Mouse (Mus musculus) testis, postnatal 10 days (tissue): ENCODE measurements at regions not wholly inside any gene's neighbourhood (a gene's known extent, or its start where the extent isn't known, plus 50 kb on each side); places are given as distances from the start of the nearest gene placed in this dataset.

Experiments
- DNase-seq: peaks from one replicate; pipeline ENCODE4 v3.0.0; 2021; ENCODE audit warnings: low spot score

GRCm38 (mm10) chr8:125367374-125367773 is 202.2 kb downstream of the Sipa1l2 start:
- no peak for DNase-seq

- DNase-seq, result no peak
Measured at GRCm38 (mm10) chr8:125365004-125365403, 204.6 kb downstream of the Sipa1l2 start.

- DNase-seq, result no peak
Measured at GRCm38 (mm10) chr8:125359456-125359855, 210.2 kb downstream of the Sipa1l2 start.

GRCm38 (mm10) chr8:125357759-125358158 is 211.8 kb downstream of the Sipa1l2 start:
- DNase-seq, result no peak

- no peak for DNase-seq
Measured at GRCm38 (mm10) chr8:125355059-125355509, 214.5 kb downstream of the Sipa1l2 start.

DNA sequence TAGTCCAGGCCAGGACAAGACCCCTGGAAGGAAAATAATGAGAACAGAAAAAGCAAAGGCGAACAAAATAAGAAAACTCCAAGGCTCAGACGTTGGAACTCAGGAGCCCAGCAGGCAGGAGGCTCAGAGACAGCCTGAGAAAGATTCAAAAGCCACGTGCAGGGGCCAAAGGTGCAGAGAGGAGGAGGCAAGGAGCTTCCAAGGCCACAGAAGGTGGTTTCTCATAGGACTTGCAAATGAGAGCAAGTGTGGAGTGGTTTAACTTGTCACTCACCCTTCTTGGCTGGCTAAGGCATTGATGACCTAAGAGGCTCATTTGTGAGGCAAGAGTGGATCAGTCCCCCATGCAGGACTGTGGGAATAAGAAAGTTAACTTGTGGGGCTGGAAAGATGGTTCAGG is 217.3 kb downstream of the Sipa1l2 start:
- DNase-seq, result no peak

DNA sequence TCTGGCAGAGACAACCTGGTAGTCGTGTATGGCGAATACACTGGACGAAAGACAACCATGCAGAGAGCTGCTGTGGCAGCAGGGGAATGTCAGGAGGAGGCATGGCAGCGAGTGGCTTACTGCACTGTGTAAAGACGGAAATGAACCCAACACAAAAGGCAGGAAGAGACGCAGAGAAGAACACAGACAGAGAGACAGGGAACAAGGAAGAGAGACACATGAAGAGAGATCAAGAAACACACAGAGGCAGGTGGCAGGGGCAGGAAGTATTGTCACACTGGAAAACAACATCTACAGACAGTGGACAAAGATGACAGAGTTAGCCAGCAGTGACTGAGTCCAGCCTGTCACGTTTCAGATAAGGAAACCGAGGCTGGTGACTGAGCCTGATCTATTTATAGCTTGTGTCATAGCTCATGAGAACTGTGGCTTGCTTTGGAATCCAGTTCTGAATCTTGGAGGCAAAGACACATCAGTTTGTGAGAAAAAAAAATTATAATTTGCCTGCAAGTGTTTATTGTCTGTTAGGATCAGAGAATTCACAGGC is 218.0 kb downstream of the Sipa1l2 start:
- no peak for DNase-seq

DNA sequence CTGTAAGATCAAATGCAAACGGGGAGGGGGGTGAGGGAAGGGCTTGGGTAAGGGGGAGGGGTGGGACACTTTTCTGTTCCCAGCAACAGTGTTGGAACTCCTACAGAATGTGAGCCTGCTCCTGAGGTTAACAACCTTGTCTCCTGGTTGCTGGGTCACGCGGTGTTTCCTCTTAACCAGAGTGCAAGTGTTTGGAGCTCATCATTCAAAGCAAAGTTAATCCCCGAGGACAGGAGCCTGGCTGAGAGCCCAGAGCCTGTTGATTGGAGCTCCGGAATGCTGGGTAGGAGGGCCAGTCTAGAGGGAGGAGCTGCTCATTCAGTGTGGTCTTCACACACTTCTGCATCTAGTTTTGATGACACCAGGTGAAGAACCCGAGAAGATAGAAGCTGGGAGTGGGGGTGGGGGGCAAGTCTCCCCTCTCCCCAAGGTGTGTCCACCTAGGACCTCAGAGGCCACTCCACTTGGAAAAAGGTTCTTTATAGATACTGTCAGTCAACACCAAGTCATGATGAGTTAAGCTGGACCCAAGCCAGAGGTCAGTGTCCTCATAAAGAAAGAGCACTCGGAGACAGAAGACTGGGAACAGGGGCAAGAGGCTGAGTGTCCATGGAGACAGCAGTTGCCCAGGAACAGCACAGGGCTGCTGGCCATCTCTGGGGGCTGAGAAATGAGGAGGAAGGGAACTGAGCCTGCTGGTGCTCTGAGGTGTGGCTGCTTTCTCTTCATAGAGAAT is 220.2 kb downstream of the Sipa1l2 start:
- peak; percentile 73 for DNase-seq

GRCm38 (mm10) chr8:125346182-125346581 is 223.4 kb downstream of the Sipa1l2 start:
- no peak for DNase-seq

DNA sequence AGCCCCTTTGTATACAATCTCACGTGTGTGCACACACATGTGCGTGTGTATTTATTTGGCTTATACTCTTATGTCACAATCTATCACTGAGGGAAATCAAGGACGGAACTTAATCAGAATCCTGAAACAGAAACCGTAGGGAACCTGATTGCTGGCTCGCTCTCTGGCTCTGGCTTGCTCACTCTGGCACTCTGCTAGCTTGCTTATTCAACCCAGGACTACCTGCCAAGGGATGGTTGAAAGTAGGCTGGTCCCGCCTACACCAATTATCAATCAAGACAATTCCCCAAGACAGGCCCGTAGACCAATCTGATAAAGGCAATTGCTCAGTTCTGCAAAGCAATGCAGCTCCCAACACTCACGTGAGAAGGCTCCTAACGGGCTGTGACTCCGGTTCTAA is 224.0 kb downstream of the Sipa1l2 start:
- DNase-seq, result no peak

DNA sequence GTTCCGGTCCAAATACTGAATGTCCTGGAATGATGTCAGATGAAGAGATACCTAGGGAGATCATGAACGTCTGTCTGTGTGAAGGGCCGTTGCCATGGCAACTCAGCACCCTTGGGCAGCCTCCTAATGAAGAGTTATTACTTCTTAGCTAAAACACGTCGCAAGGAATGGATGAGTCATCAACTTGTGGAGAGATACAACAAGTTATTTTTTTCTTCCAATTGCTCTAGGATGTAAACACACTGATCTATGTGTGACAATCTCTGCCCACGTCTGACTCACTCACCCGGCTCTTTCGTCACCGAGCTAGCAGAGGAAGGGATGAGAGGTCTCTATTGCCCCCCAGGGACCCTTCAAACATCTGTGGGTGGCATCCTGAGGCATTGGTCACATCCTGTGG is 225.7 kb downstream of the Sipa1l2 start:
- no peak for DNase-seq

GRCm38 (mm10) chr8:125342521-125342920 is 227.1 kb downstream of the Sipa1l2 start:
- DNase-seq, result no peak

- DNase-seq, result no peak
Measured at GRCm38 (mm10) chr8:125341606-125342005, 228.0 kb downstream of the Sipa1l2 start.

GRCm38 (mm10) chr8:125338222-125338621 is 231.4 kb downstream of the Sipa1l2 start:
- DNase-seq, result no peak

DNA sequence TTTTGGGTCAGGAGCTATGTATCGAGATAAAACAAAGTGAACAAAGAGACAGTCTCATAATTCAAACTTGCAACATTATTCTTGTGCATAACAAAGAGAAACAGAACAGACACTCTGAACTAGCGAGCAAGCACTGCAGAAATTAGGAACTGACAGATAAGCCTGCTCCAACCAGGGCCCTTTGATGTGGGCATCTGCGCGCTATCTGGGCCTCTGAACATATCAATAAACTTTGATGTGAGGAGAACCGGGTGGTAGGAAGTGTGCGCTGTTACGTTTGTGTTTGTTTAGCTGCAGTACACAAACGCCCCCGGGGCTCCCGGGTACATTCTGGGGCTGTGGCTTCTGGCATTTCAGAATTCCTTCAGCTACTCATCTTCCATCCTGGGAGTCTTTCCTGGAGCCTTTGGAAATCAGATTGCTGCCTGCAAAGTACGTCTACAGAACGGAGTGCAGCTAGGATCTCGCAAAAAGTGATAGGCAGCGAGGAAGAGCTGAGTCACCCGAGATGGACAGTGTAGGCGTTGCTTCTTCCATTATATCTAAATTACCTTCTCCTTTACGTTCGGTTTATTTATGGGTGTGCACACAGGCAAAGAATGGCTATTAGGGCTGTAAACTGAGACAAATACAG is 232.0 kb downstream of the Sipa1l2 start:
- DNase-seq, result no peak

GRCm38 (mm10) chr8:125336799-125337198 is 232.8 kb downstream of the Sipa1l2 start:
- DNase-seq, result no peak

DNA sequence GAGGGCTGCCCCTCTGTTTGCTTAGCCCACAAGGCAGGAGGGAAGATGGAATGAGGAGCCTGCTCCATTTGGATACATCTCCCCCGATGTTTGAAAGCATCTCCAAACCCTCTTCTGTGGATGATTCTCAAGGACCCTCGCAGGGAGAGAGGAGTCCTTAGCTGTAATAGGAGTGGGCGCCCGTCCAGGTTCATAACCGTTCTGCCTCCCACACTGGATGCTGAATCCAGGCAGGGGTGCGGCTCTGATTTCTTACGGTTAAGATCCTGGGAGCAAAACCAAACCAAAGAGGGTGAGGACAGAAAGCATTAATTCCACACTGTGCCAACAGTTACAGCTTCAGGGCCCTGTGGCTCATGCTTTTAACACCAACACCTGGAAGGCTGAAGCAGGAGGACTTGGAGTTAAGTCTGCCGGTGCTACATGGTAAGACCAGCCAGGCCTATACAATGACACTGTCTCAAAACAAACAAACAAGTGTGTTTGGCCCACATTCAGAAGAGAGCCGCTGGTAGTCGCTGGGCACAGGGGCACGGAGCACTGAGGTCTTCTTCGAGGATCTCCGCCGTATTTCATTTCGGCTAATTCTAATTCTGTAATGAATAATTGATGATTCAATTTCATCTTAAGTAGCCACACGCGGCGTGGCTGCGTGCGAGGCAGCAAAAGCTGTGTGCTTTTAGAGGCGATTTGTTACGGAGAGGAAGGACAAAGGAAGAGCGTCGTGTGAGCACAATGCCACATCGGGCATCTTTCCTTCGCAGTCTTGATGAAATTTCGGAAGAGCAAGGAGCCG is 233.8 kb downstream of the Sipa1l2 start:
- DNase-seq, result peak; percentile 75

DNA sequence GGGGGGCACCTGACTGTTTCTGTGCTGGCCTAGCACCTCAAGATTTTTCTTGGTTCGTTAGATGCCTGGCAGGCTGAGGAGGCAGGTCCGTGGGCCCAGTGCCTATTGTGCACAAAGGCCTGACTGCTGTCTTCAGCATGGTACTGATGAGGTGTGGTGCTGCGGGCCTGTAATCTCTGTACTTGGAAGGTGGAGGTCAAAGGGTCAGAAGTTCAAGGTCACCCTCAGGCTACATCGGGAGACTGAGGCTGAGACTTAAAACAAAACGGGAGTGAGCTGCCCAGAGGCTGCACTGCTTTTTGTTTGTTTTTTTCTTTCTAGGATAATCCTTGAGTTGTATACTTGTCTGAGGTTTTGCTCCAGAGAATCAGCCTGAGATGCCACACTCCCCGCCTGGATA is 234.4 kb downstream of the Sipa1l2 start:
- no peak for DNase-seq

- no peak for DNase-seq
Measured at GRCm38 (mm10) chr8:125330638-125331037, 239.0 kb downstream of the Sipa1l2 start.

DNA sequence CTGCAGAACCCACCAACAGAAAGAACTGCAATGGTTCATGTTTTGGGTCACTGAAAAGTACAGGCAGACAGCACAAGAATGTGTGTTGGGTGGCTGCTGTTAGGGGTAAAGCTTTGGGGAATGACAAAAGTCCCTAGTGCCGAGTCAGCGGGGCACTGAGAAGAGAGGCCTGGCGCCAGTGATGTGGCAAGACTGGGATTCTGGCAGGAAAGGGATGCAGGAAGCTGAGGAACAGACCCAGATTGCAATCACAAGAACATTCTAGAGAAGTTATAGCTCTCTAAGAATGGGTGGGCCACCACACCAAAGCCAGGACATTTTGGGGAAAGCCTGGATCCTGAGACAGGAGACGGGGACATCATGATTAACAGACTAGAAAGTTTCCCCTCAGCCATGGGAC is 241.0 kb downstream of the Sipa1l2 start:
- DNase-seq, result no peak

GRCm38 (mm10) chr8:125327551-125328262 is 241.9 kb downstream of the Sipa1l2 start:
- no peak for DNase-seq

- DNase-seq, result no peak
Measured at GRCm38 (mm10) chr8:125327006-125327405, 242.6 kb downstream of the Sipa1l2 start.
